Mouse (Mus musculus) 416B (cell line): ENCODE measurements at regions not wholly inside any gene's neighbourhood (a gene's known extent, or its start where the extent isn't known, plus 50 kb on each side); places are given as distances from the start of the nearest gene placed in this dataset.

Experiments used
- DNase-seq: peaks from one replicate; pipeline ENCODE4 v3.0.0; 2011; ENCODE audit warnings: low read depth

- peak; percentile 8 for DNase-seq
Measured at GRCm38 (mm10) chr10:50241645-50242044, 350.8 kb upstream of the Ascc3 start.

- no peak for DNase-seq
Measured at GRCm38 (mm10) chr10:50203587-50203986, 388.9 kb upstream of the Ascc3 start.

- no peak for DNase-seq
Measured at GRCm38 (mm10) chr10:50201691-50202090, 390.8 kb upstream of the Ascc3 start.

- DNase-seq: peak; percentile 11
Measured at GRCm38 (mm10) chr10:50199857-50200256, 392.6 kb upstream of the Ascc3 start.

- no peak for DNase-seq
Measured at GRCm38 (mm10) chr10:50197897-50198538, 394.5 kb upstream of the Ascc3 start.

- no peak for DNase-seq
Measured at GRCm38 (mm10) chr10:50190276-50190675, 401.7 kb upstream of the Grik2 start.

- no peak for DNase-seq
Measured at GRCm38 (mm10) chr10:50169116-50169515, 380.6 kb upstream of the Grik2 start.

GRCm38 (mm10) chr10:50138351-50138750 lies 349.8 kb upstream of the Grik2 start:
- DNase-seq: no peak

GRCm38 (mm10) chr10:50137783-50138182 lies 349.2 kb upstream of the Grik2 start:
- no peak for DNase-seq

- DNase-seq: no peak
Measured at GRCm38 (mm10) chr10:50136165-50136564, 347.6 kb upstream of the Grik2 start.

- peak; percentile 21 for DNase-seq
Measured at GRCm38 (mm10) chr10:50135499-50135898, 346.9 kb upstream of the Grik2 start.
